Mouse (Mus musculus) ES-E14 (cell line): ENCODE measurements at regions not wholly inside any gene's neighbourhood (a gene's known extent, or its start where the extent isn't known, plus 50 kb on each side); places are given as distances from the start of the nearest gene placed in this dataset.

Experiments used
- HCFC1 ChIP-seq: IDR thresholded peaks from 2 replicates; pipeline ENCODE4 v1.6.1; 2012; ENCODE audit warnings: low read length, inconsistent platforms, borderline replicate concordance; ENCODE audit not compliant: insufficient read depth
- MAFK ChIP-seq: IDR thresholded peaks from 2 replicates; pipeline ENCODE4 v1.6.1; 2014; ENCODE audit warnings: mild to moderate bottlenecking, low read depth, low read length, inconsistent platforms; ENCODE audit not compliant: insufficient read depth
- ZNF384 ChIP-seq: IDR thresholded peaks from 2 replicates; pipeline ENCODE4 v1.6.1; 2012; ENCODE audit warnings: low read depth, low read length, inconsistent platforms

GRCm38 (mm10) chr7:82993136-82993535 is 126.0 kb downstream of the Mex3b start:
- TF ChIP-seq ZNF384 (no peak), HCFC1 (no peak), MAFK (no peak)
